Mouse (Mus musculus) spleen, postnatal 36 days (tissue): ENCODE data around the gene Tas2r116.

ENCODE experiments used
- DNase-seq, 2 experiments: peaks; one replicate each; pipeline ENCODE4 v3.0.0; 2022; ENCODE audit warnings: low spot score in 2 of 2, mixed read lengths in 1 of 2

Gene Tas2r116

GRCm38 (mm10) chr6:132855138-132855537 lies at the start of gene Tas2r116:
TSS of gene Tas2r116 (plus strand) at chr6:132855438.
- DNase-seq: no peak

- DNase-seq: no peak
Measured at GRCm38 (mm10) chr6:132846842-132847241, 8.4 kb upstream of the Tas2r116 start, which contains the start of gene Tas2r123. TSS of gene Tas2r123 (plus strand) at chr6:132847142.

GRCm38 (mm10) chr6:132867708-132868107 lies 12.5 kb downstream of the Tas2r116 start, which contains the start of gene Tas2r110:
TSS of gene Tas2r110 (plus strand) at chr6:132868008.
- no peak for DNase-seq

GRCm38 (mm10) chr6:132892711-132893110 lies 37.5 kb downstream of the Tas2r116 start, which contains the start of gene Tas2r113:
TSS of gene Tas2r113 (plus strand) at chr6:132893011.
- no peak for DNase-seq
